Mouse (Mus musculus) myocyte (in vitro differentiated cells): ENCODE data around the gene Srgap2.

ENCODE experiments used
- POLR2A ChIP-seq: IDR thresholded peaks from one replicate; pipeline ENCODE4 v1.6.1; 2011; ENCODE audit warnings: low read depth, mild to moderate bottlenecking, control low read depth, moderate library complexity; ENCODE audit not compliant: insufficient read length
- POLR2AphosphoS2 ChIP-seq: IDR thresholded peaks from one replicate; pipeline ENCODE4 v1.6.1; 2011; ENCODE audit warnings: low read depth, control low read depth; ENCODE audit not compliant: insufficient read length
- REST ChIP-seq: IDR thresholded peaks from one replicate; pipeline ENCODE4 v1.6.1; 2011; ENCODE audit warnings: mild to moderate bottlenecking, control low read depth, moderate library complexity; ENCODE audit not compliant: insufficient read depth, insufficient read length
- SRF ChIP-seq: IDR thresholded peaks from one replicate; pipeline ENCODE4 v1.6.1; 2011; ENCODE audit warnings: low read depth; ENCODE audit not compliant: control insufficient read depth, insufficient read length
- TCF12 ChIP-seq: IDR thresholded peaks from one replicate; pipeline ENCODE4 v1.6.1; 2011; ENCODE audit warnings: mild to moderate bottlenecking, control low read depth; ENCODE audit not compliant: poor library complexity, insufficient read depth, severe bottlenecking
- TCF3 ChIP-seq: IDR thresholded peaks from one replicate; pipeline ENCODE4 v1.6.1; 2011; ENCODE audit warnings: low read depth, control low read depth; ENCODE audit not compliant: insufficient read length

GRCm38 (mm10) chr1:131298171-131298570 is 229.0 kb downstream of the Srgap2 start:
- no peak for TF ChIP-seq POLR2A
- TF ChIP-seq SRF, result no peak
- no peak for TF ChIP-seq POLR2AphosphoS2
- no peak for TF ChIP-seq REST
- no peak for TF ChIP-seq TCF3
- no peak for TF ChIP-seq TCF12
